Mouse (Mus musculus): ENCODE results near the gene Il2ra. TPM values are rescaled to one million over a fixed set of nuclear protein-coding genes. Genes with fewer than 3 reads are reported as not detected.
"Not testable (repeated sequence)": the region's sequence is repeated elsewhere in the genome, so short reads cannot be mapped to it uniquely, and the experiment has no call there.

Il2ra gene
- total RNA-seq, 2 experiments from 2014 or later, result not detected

DNA sequence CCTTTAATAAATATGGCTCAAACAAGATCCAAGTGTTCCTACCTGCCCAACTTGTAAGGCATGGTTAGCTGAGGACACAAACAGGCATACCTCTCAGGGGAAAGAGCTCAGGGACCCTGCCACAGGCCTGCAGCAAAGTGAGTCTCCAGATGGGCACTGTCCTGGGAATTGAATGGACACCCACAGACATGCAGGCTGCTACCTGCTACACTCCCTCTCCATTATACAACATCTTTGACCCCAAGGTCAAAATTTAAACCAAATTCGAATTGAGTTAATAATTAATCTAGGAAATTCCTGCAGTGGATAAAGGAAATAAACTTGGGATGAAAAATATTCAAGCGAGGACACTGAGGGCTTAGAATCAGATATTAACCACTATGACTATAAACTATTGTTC is 53.3 kb downstream of the Il2ra start:
- DNase-seq, result no peak
- intact Hi-C loops (cut with DNase I), result no loop called here

DNA sequence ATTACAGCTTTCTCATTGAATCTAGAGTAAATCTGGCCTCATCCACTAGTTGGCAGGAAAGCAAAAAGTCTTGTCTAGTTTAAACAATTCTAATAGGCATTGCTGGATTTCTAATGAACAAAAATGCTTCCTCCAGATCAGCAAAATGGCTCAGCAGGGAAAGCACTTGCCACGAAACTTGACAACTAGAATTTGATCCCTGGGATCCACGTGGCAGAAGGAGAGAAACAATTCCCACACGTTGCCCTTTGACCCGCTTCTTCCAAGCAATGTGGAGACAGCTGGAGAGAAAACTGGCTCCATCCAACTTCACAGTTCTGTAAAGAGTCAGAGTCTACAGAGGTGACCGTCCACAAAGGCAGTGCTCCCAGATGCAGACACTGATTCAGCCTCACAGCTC is 56.4 kb downstream of the Il2ra start:
- no peak for DNase-seq
- intact Hi-C loops (cut with DNase I), result no loop called here

DNA sequence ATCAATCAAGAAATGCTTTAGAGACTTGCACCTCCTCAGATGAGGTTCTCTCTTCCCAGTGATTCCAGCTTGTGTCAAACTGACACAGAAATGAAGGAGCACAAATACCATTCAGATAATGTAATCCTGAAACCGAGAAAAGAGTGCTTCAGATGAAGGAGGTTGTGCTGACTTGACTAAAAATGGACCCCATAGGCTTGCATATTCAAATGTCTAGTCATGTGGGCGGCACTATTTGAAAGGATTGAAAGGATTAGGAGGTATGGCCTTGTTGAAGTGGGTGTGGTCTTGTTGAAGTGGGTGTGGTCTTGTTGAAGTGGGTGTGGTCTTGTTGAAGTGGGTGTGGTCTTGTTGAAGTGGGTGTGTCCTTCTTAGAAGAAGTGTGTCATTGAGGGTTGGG is 57.3 kb downstream of the Il2ra start:
- intact Hi-C loops (cut with DNase I), result no loop called here
- DNase-seq, result no peak

DNA sequence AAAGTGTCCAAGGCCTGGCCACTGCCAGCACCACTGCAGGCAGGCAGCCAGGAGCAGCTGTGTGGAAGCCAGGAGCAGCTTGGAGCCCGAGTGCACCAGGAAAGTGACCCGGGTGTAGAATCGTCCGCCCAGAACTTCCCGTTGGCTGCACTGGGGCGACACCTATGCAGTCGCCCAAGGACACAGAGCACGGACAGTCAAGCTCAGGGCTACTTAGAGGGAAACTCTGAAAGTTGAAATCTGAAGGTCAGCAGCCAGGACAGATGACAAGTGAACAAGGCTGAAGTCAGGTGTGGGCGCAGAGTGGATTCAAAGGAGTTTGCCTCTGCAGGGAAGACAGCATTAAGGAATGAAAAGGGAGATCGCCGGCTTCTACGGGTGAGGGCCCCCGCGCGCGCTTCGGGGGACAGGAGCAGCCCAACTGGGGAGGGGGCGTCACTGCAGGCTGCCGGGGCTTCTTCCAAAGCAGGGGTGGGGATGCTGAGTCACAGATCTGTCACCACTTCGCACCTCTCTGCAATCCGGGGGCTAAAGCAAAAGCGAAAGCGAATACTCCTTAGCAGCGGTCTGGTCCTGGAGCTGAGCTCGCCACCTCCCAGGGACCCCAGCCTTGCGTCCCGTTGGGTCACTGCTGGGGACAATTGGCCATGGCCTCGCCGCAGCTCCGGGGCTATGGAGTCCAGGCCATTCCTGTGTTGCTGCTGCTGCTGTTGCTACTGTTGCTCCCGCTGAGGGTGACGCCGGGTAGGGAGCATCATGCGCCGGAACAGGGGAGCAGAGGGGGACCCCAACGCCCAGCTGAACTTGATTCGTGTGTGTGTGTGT is 62.8 kb downstream of the Il2ra start, which contains the start of gene Il15ra:
Gene Il15ra, plus strand, starts transcription at position 90 of the 825 bp plus-strand sequence.
- intact Hi-C loops (cut with DNase I), result no loop called here
- peak; percentile 59 for DNase-seq

DNA sequence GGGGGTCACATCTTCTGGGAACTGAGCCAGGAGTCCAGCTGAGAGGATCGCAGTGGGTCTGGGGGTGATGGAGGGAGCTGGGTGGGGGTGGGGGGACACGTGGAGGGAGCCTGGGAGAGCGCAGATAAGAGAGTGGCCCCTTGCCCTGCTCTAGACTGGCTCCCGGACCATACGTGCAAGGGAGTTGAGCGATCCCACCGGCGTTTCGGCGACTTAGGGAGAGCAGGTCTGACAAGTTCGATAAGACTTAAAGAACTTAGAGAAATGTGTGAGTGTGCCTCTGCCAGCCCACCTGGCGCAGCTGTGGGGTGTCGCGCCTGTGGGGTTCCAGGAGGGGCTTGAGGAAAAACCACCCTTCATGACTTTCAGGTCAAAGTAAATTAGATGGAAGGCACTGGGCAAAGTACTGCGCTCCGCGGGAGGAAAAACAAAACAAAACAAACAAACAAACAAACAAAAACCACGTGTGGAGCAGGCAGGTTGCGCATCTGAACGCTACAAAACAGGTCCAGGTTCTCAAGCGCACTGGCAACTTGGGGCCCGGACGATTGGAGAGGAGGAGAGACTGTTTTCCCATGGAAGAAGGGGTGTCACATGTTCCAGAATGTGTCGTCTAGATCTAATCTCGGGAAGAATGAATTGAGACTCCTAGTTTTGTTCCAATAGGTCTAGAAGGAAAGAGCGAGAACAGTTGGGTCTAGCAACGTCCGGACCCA is 63.6 kb downstream of the Il2ra start:
- DNase-seq, result no peak
- intact Hi-C loops (cut with DNase I), result no loop called here

DNA sequence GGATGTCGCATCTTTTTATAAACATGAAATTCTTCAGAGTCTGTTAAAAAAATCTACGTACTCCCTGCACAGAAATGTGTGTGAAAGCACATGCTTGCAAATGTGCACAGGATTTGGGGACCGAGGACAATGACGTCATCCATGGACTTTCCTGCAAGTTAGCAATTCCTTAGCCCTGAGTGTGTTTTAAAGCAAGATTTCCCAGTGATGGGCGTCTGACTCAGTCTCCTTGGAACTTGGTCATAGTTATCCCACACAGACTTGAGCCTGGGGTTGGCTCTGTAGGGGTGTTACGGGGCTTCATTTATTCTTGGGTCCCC is 64.1 kb downstream of the Il2ra start:
- intact Hi-C loops (cut with DNase I), result no loop called here
- DNase-seq, result no peak

DNA sequence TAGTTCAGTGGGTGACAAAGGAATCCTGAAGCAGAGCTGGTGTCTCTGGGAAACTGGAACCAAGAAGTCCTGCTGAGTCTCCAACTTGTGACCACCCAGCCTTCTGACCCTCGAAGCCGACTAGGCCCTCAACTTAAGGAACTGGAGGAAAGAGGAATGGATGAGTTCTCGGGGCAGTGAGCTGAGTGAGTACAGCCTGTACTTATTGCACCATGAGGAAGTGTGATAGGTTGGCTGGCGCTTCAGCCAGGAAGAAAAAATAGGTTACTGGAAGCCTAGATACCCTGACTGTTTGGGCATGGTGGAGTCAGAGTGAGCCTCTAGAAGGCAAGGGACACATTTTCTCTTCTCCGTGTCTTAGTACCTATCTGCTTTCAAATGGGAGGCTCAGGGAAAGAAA is 65.9 kb downstream of the Il2ra start:
- DNase-seq, result no peak
- intact Hi-C loops (cut with DNase I), result no loop called here

DNA sequence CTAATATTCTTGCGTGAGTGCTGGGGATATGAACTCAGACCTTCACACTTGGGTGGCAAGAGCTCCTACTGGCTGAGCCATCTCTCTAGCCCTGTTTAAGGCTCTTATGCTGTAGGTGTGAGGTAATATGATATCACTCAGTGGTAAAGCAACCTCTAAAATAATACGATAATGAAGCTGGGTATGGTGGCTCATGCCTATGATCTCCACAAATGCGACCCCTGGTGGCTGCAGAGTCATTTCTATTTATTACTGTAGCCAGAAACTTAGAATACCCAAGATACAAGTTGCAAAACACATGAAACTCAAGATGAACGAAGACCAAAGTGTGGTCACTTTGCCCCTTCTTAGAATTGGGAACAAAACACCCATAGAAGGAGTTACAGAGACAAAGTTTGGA is 67.5 kb downstream of the Il2ra start:
- intact Hi-C loops (cut with DNase I), result not testable (repeated sequence)
- peak; percentile 13 for DNase-seq

DNA sequence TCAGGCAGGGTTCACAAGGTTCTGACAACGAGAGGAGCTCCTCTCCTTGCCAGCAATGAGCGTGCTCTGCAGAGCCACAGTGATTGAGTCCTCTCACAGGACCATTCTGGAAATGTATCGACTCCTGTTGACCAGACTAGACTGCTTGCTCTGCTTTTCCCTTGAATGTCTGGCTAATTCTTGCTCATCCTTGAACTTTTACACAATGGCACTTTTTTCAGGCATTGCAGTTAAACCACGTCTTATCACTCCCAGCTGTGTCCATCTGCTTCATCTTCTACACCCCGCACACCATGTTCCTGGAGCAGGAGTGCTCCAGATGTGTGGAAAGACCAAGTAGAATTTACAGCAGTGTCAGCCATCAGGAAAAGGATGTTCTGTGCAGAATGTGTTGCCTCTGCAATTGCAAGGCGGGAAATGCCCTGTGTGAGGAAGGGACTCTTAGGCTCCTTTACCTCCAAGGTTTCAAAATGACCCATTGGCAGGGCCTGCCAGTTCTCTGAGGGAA is 69.9 kb downstream of the Il2ra start:
- intact Hi-C loops (cut with DNase I), result no loop called here
- no peak for DNase-seq

DNA sequence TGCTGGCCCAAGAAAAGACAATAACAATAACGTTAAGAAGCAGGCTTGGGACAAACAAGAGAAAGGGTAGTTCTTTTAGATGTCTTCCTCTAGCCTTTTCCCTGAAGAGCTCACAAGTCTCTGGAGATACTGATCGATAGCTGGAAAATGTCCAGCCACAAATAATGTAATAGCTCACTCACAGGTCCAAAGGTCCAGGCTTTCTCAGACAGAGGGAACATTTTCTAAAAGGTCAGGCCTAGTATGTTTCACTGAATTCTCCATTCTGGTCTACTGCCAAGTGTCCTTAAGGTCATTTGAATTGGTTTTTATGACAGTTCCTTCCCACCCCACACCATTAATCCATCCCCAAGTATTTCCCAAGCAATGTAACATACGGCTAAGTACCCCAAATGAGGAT is 70.4 kb downstream of the Il2ra start:
- intact Hi-C loops (cut with DNase I), result no loop called here
- DNase-seq, result no peak

DNA sequence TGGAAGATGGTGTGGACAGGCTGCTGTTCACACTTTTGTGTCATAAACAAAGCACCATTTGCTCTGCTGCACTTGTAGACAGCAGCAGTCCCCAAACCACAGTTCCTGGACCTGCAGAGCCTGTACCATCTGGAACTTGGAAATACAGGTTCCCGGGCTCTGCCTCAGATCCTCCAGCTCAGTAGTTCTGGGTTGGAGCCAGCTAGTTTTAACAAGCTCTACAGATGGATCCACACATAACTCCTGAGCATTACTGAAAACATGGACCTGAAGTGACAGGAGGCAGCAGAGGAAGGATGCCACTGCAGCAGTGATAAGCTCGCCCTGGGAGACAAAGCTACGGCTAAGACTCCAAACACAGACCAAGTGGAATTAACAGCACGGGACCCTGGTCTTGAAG is 71.9 kb downstream of the Il2ra start:
- intact Hi-C loops (cut with DNase I), result no loop called here
- peak; percentile 31 for DNase-seq

DNA sequence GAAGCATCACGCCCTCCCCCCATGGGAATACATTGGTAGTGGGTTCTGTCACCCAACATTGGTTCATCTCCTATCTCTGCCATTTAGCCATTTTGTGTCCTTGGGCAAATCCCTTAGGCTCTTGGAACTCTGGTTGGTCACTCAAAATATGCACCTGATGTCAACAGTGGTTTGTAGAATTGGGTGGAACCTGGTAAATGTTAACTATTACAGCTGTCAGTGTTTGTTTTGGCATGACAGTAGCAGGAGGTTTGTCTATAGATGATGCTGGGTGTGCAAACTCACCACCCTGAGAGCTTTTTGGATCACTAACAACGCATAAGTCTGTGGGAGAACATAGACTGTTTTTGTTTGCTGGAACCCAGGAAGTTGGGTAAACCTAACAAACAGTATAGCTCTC is 76.0 kb downstream of the Il2ra start:
- intact Hi-C loops (cut with DNase I), result no loop called here
- no peak for DNase-seq

DNA sequence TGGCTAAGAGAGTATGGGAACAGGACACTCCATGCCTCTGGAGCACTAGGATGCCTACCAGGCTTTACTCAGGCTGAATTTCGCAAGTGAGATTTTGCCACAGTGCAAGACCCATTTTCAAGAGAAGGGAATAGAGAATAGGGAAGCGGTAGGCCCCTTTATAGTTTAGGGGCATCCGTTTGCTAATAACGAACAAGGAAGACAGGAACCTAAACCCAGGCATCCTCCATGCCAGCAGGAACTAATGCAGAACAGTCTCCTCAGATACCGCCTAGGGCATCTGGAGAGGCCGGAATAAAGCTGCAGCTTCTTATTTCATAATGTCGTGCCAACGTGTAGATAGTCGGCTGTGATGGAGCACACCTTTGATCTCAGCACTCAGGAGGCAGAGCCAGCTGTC is 80.0 kb downstream of the Il2ra start:
- no peak for DNase-seq
- intact Hi-C loops (cut with DNase I), result no loop called here

DNA sequence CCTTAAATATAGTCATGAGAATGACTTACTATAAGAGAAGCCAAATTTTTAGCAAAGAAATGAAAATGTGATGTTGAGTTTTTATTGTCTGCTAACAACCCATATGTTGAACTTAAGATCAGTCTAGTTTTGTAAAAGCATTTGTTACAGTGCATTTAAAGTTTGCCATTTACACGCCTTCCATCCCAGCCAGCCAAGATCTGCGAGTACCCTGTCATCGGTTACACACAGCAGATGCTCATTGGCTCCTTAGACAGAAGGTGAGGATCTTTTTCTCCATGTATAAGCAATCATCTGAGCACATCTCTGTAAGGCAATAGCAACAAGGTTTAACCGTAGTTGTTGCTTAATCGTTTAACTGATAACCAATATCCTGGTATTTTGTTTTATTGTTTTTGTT is 85.0 kb downstream of the Il2ra start:
- intact Hi-C loops (cut with DNase I), result no loop called here
- no peak for DNase-seq

DNA sequence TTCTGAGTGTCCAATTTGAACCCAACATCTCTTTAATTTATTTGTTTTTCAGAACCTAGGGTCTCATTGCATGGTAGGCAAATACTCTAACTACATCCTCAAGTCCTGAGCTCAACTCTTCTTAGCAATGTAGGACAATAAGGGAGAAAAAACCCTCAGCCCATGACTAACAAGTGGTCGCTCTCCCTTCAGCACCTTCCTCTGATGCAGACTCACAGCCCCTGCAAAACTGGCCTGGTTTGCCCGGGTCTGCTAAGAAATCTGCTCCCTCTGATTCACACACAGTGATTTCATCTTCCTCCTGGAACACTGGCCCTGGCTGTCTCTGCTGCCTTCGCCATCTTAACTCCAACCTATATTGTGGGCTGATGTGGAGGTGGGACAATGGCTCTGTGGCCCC is 86.5 kb downstream of the Il2ra start:
- intact Hi-C loops (cut with DNase I), result no loop called here
- no peak for DNase-seq

DNA sequence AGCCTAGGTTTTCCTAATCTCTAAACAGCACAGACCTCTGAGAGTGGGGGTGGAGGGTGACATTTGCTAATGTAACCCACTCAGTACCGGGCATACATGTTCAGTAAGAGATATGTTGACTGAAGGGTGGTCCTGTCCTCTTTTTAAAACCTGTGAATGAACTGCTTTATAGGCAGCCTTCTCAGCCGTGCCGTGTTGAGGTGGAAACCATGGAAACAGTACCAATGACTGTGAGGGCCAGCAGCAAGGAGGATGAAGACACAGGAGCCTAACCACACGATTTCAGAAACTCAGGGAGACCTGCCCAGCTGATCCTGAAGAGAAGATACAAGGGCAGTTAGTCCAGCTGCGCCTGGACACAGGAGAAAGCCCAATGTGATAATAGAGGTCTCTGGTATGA is 90.4 kb downstream of the Il2ra start:
- intact Hi-C loops (cut with DNase I), result no loop called here
- DNase-seq, result no peak

DNA sequence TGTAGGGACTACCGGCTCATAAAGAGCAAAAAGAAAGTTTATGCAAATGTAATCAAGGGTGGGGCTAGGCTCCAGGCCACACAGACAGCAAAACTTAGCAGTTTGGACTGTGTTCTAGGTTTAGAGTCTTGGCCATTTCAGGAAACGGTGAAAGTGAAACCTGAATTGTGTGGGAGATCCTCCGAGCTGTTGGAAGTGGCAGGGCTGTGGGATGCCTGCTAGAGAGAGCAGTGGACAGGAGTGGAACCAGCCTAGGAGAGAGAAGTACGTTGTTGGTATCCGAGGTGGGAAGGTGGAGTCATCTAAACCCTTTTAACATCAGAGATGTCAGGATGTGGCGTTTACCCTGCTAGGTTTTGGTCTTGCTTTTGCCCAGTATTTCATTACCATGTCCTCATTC is 93.2 kb downstream of the Il2ra start:
- intact Hi-C loops (cut with DNase I), result no loop called here
- DNase-seq, result no peak

DNA sequence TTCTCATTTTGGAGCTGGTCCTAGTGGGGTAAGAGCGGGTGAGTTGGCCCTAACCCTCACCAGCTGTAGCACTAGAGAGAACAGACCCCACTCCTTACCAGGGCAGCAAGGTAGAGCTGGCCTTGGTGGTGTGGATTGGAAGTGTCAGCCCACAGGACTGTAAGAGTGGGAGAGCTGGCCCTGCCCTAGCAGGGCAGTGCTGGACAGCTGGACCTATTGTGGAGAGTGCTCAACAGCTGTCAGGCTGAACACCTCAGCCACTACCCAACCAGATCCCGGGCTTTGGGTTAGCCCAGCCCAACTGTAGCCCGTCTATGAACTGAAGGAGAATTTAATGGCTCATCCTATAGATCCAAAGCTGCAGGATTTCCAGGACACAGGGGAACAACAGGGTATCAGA is 96.2 kb downstream of the Il2ra start:
- no peak for DNase-seq
- intact Hi-C loops (cut with DNase I), result no loop called here

DNA sequence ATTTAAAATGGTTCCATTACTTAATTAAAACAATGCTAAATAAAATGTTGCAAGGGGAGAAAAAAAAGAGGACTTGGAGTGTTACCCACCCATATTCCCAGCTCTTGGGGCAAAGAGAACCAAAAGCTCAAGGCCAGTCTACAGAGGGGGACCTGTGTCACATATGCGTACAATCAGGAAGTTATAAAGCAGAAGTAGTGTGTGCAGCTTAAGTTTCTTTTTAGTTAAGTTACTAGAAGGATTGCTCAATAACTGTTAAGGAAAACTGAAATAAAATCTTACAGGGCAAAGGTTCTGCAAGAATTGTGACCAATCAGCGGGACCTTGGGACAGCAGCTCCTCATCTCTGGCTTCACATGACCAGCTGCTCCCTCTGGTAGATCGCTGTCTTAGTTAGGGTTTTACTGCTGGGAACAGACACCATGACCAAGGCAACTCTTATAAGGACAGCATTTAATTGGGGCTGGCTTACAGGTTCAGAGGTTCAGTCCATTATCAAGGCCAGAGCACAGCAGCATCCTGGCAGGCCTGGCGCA is 97.0 kb downstream of the Il2ra start:
- no peak for DNase-seq
- intact Hi-C loops (cut with DNase I), result no loop called here

All from left cerebral cortex, postnatal 4 days (tissue).